Mouse (Mus musculus): ENCODE measurements around the gene Gtf2h1.
"Not testable (repeated sequence)": the region's sequence is repeated elsewhere in the genome, so short reads cannot be mapped to it uniquely, and the experiment has no call there.

Gtf2h1 gene

DNA sequence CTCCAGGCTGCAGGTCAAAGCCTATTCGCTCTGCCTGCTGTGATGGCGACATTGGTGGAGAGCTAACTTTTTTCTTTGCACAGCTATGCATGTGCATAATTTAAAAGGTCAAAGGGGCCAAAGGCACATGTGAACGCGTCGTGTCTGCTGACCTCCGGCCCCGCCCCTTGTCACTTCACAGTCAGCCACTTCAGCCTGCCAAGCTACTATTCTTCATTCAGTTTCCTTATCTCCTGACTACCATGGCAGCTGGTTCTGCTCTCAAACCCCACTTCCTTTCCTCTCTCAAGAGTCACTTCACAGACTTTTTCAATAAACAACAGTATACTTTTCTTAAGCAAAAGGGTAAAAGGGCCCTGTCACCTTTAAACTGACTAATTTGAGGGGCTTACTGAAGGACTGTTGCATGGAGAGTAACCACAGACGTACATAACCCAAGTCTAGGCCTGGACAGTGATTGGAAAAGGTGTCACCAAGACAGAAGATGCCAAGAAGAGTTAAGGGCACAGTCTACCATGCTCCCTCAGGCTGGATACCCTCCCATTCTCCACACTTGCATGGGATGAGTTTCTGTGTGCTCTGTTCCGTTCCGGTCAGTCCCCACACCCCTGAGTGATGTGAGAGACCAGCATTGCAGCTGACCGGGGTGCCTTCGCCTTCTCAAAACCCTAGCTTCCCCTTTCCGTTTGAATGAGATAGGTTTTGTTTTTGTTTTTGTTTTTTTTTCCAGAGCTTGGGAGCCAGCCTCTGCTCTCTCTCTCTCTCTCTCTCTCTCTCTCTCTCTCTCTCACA, 35.1 kb downstream of the Gtf2h1 start:
- DNase-seq (ENCODE audit: low read depth, low spot score): no peak

DNA sequence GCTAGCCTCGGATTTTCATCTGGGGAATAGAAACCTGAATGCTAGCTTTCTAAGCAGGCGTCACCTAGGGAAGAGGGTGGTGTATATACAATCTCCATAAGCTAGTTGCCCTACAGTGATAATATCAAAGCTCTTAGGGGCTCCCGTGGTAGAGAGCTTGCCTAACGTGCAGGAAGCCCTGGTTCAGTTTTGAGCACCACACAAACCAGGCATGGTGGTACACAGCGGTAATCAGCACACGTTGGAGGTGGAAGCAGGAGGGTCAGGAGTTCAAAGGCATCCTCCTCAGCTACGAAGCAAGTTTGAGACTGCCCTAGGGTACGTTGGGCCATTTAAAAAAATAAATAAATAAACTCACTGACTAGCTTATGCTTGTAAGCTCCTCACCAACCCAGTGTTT, 35.8 kb downstream of the Gtf2h1 start:
- no peak for DNase-seq (ENCODE audit: low read depth, low spot score)

DNA sequence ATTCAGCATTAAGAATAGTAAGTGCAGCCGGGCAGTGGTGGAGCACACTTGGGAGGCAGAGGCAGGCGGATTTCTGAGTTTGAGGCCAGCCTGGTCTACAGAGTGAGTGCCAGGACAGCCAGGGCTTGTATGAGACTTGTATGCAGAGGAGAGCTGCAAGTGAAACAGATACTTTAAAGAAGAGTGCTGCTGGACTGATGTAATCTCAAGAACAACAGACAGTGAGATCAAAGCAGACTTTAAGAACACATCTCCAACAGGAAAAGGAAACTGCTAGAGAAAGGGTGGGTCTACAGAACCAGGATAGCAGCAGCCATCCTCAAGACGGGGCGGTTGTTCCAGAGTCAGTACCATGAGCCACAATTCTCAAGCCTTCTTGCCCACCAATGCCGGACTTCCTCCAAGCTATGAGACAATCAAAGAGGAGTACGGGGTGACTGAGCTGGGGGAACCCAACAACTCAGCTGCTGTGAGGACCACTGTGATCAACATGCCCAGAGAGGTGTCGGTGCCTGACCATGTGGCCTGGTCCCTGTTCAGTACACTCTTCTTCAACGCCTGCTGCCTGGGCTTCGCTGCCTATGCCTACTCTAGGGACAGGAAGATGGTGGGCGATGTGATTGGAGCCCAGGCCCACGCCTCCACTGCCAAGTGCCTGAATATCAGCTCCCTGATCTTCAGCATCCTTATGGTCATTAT, 36.4 kb downstream of the Gtf2h1 start:
- not testable (repeated sequence) for DNase-seq (ENCODE audit: low read depth, low spot score)

DNA sequence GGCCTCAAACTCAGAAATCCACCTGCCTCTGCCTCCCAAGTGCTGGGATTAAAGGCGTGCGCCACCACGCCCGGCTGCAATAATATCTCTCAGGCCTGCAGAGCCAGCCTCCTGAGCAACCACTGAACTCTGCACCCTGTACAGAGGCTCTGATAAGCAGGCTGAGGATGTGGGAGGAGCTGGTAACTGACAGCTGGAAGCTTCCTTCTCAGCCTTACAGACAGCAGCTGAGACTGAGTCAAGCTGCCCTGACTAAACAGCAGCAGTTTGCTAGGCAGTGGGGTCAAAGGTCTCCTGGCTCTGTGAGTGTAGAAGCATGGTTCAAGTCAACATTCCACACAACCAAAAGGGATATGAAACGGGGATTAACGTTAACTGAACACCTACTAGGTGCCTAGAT, 37.4 kb downstream of the Gtf2h1 start:
- no peak for DNase-seq (ENCODE audit: low read depth, low spot score)

DNA sequence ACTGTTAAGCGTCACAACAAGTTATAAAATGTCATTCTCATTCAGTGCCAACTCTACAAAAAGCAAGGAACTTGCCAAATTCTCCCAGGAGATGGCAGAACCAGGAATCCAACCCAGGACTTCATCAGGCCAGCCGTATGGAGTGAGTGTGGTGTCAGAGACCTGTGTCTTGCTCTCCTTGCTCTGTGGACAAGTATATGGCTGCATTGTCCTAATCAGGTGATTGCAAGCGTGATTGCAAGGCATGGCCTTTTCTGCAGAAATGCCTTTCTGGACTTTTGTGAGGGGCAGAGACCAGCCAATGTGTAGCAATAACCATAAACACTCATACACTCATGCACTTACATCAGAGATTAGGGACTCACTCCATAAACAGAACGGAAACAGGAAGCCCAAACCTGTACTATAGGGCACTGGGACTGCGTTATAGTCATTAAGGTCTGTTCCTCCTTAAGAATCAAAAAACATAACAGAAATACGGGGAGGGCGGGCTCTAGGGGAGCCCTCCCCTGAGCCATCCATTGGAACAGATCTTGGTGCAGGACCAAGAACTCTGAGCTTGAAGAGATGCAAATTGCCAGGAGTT, 37.9 kb downstream of the Gtf2h1 start:
- no peak for DNase-seq (ENCODE audit: low read depth, low spot score)

DNA sequence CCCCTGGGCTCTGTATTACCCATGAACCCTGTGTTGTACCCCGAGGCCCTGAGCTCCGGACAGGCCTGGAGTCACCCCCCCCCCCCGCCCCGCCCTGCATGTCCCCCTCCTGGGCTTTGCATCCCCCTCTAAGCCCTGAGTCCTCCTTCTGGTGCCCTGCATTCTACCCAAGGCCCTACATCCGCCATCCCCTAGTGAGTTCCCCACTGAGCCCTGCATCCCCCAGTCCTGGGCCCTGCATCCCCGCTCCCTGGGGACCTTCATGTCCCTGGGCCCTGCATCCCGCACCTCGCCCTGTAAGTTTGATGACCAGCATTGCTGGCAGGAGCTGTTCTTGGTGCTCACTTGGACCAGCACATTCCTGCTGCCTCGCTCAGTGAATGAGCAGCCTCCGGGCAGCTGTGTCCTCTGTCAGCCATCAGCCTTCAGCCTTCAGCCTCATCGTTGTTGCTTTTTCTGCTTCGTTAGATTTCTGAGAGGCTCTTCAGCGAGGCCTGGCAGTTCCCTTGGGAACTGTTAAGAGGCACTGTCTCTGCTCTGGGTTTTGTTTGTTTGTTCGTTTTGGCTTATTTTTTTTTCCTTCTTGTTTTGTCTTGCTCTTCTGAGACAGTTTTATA, 39.2 kb downstream of the Gtf2h1 start:
- DNase-seq (ENCODE audit: low read depth, low spot score): no peak

DNA sequence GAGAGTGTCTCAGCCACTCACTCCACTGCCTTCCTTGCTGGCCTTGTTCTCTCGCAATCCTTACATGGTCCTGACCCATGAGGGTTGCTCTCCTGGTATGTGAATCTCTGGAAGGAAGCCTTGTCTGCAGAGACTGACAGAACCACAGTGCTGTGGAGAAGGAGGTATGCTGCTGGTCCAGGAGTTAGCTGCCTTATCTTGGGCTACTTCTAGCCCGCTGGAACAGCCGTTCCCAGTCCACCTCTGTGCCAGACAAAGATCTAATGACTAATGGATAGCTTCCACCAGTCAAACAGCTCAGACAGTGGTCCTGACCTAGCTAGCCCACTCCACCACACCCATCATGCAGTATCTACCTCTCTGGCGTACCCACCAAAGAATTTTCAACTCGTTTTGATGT, 40.5 kb downstream of the Gtf2h1 start:
- no peak for DNase-seq (ENCODE audit: low read depth, low spot score)

DNA sequence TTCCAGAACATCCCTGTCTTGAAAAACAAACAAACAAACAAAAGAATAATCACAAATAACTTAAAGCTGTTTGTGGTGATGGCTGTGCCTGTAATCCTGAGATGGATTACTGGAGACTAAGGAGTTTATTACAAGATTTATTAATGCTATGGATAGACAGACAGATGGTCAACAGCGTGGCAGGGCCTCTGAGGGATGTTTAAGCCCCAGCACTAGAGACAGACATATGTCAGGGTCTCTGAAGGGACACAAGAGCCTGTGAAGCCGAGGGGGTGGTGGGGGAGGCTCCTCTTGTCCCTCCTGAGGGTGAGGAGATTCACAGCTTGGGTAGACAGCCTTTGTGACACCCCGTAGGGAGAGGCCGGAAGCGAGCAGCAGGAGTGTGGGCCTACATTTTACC, 41.2 kb downstream of the Gtf2h1 start:
- DNase-seq (ENCODE audit: low read depth, low spot score): no peak

DNA sequence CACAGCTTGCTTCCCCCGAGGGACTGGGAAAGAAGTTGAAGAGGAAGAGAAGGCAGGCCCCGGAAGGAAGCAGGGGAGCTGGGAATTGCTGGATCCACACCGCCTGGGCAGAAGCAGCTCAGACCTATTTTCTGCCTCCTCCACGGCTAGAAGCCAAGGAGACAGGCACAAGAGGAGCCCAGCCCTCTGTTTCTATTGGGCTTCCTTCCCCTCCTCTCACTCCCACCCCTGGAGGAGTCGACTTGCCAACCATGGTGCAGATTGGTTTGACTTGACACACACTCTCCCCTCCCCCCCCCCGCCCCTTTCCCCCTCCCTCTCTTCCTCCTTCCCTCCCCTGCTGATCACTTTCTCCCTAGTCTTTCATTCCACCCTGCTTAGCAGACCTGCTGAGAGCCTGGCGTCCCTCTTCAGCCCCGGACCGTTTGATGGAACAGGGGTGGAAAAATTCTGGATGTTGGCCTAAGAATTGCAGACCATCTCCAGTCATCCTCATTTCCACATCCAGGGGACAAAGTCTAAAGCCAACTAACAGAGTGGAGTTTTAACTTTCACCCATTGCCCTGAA, 42.3 kb downstream of the Gtf2h1 start:
- DNase-seq (ENCODE audit: low read depth, low spot score): no peak

DNA sequence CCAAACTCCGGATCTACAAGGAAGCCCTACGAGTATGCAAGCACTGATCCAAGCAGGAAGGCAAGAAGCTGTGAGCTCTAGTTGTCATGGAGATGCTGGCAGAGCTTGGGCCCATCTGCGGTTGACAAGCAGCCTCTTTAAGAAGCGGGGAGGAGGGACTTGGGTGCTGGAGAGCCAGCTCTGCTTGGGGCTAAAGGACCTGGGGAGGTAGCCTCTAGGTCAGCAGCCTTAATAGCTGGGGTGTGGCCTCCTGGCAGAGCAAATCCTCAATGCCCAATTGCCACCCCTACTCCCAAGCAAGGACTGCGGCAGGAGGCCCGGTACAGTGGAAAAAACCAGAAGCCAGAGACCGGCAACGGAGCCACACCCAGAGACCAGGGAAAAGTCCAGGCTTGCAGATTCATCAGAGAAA, 43.0 kb downstream of the Gtf2h1 start:
- no peak for DNase-seq (ENCODE audit: low read depth, low spot score)

DNA sequence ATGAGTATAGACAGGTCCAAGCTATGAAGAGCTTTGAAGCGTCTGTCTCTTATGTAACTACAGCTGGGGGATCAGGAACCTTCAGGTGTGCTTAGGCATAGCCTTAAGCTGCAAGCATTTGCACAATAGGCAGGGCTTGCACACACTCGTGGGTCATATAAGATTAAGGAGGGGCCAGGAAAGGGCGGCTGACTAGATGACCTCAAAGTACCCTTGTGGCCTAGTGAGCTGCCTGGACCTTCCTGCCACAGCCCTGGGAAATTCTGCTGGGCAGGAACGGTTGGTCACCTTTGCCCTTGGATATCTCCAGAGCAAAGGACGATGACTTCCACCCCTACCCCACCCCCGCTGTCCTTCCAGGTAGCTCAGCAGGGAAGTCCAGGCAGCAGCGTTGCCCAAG, 43.5 kb downstream of the Gtf2h1 start:
- no peak for DNase-seq (ENCODE audit: low read depth, low spot score)

DNA sequence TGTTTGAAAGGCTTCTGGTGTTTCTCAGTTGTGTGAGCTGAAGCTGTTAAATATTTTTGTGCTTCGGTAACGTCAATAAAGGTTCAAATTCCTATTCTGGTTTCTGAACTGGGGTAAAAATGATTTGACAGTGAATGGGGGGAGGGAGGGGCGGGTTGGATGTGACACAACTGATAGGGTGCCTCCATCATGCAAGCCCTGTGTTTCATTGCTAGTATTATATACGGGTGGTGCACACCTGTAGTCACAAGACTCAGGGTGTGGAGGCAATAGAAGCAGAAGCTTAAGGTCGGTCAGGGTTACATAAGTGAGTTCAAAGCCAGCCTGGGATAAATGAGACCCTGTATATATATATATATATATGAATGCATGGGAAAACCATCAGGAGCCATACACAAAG, 44.0 kb downstream of the Gtf2h1 start:
- no peak for DNase-seq (ENCODE audit: low read depth, low spot score)

DNA sequence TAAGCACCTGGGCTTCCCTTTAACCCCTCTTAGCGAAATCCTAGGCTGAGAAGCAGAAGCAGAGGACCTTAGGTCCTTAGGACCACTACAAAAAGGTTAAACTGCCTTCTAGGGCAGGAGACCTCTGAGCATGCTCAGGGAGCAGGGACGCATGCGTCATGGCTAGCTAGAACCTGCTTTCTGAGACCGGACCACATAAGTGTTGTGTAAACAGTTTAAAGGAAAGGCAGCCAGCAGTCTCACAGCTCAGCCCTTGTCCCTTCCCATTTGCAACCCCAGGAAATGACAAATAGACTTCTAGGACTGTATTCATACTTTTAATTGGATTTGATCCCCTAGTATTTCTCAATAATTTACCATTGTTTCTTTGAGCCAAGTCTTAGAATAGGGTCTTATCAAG, 44.4 kb downstream of the Gtf2h1 start:
- DNase-seq (ENCODE audit: low read depth, low spot score): no peak

DNA sequence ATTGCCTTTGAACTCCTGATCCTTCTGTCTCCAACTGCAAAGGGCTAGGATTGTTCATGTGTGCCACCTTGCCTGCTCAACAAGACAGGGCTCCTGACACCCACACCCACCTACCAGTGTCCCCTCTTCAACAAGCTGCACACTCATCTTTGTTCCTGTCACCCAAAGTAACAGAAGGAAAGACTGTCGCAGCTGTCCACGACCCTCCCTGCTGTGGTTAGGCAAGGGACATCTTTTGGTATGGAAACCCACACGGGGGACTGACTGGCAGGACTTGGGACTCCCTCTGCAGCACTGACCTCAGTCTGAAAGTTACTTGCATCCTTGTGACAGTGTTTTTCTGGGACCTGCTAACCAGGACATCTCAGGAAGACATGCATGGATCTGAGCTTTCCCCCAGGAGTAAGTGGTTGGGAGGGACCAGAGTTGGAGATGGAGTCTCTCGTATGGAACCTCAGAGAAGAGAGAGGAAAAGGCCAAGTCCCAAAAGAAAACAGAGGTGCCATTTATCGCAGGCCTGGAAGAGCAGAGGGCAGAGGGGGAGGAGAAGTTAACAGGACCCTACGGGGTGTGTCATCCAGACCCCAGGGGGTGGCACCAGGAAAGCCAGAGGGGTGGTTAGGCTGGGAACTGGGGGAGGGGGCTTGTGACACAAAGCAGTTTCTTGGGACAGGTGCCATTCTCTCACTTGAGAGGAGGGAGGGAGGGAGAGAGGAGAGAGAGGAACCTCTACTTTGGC, 45.1 kb downstream of the Gtf2h1 start, which contains the start of gene Ldha:
Gene Ldha, plus strand, starts transcription at position 689 of the 739 bp plus-strand sequence.
- no peak for DNase-seq (ENCODE audit: low read depth, low spot score)

DNA sequence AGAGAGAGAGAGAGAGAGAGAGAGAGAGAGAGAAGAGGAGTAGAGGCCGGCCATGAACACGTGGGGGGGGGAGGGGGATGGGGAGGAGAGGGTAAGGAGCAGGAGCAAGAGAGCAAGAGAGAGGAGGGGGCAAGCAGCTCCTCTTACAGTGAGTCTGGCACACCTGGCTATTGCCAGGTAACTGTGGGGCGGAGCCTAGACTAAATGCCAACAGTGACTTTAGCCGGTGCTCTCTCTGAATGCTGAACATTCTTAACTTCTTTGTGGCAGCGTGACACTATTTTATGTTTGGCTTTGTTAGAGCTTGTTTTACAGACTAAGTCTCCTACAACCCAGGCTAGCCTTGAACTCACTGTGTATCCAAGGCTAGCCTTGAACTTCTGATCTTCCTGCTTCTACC, 46.4 kb downstream of the Gtf2h1 start:
- no peak for DNase-seq (ENCODE audit: low read depth, low spot score)

DNA sequence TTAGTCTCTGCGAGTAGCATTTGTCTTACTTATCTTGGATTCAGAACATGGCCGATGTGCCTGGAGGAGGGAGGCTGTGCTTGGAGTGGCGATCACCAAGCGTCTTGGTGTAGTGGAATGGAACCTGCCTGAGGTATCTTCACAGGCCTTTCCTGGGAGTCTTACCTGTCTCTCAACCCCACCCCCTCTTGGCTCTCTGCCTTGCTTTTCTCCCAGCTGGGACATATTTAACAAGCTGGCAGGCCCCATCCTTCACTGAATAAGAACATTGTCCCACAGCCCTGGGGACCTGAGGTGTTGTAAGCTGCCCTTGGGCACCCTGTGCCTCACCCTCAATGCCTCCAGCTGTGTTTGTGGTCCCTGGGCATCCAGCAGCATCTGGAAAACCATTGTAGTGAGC, 47.7 kb downstream of the Gtf2h1 start:
- DNase-seq (ENCODE audit: low read depth, low spot score): no peak

DNA sequence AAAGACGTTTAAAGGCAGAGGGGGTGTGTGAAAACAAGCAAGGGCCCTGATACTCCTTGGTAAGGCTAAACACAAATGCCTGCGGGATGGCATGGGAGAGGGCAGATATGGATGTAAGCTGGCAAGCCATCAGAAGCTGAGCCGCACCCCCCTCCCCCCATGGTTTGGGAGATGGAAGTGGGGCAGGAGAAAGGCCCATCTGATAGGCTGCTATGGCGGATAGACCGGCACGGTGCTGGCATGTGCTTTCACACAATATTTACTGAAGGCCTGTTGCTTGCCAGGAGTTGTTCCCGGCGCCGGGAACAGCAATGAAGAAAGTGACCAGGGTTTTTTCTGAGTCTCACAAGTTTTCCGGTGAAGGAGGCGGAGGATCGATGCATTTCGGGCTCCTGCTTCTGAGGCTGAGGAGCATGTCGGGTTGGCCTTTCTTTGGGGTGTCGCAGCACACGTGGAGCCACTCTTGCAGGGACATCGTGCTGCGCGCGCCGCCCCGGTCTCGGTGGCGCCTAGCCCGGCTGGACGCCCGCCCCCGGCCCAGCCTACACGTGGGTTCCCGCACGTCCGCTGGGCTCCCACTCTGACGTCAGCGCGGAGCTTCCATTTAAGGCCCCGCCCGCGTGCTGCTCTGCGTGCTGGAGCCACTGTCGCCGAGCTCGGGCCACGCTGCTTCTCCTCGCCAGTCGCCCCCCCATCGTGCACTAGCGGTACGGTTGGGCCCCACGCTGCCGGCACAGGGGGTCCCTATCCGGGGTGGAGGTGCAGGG, 49.5 kb downstream of the Gtf2h1 start:
- peak; percentile 91 for DNase-seq (ENCODE audit: low read depth, low spot score)

DNA sequence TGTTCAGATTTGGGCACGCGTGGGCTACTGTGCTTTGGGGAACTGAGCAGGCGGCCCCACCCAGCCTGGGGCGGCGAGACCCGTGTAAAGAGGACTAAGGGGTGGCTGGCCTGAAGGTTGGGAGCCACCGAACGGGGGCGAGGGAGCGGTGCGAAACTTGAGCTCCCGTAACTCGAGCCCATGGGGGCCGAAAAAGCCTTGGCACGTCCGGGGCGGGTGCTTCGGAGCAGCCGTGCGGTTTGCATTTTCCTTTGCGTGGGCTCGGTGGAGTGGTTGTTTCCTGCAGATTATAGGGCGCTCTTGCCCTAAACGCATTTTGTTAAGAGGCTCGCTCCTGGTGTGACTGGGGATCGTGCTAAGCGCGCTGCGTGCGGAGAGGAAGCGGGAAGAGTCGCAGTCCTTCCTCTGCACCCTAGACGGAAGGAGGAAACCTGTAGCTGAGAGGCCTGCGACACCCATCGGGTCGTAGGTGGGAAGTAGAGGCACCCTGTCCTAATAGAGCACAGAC, 50.1 kb downstream of the Gtf2h1 start:
- DNase-seq (ENCODE audit: low read depth, low spot score): no peak

DNA sequence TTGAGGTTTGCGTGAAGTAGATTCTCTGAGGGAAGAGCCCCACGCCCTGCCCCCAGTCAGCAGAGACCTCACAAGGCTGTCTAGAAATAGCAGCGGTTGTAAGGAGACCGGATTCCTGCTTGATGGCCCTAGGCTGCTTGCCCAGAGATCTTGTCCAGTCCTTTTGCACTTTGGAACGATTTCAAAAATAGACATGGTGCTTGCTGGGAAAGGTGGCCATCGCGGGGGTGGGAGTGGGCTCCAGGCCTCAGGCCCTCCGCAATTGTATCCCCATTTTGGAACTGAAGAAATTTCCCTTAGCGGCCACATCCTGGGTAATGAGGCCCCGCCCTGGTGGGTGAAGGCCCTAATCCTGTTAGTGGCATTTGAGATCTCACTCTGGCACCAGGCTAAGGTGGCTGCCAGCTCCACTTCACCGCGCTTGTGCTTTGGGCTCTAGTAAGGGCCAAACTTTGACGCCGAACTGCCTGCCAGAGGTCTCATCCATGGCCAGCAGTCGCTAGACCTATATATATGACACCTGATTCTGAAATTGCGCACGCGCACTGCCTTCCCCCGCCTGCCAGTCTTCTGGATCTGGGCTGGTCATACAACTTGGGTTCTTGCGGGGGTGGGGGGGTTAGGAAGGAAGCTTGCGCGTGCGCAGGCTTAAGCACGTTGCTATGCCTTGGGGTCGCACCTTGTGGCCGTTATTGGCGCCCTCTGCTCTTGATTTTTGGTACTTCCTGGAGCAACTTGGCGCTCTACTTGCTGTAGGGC, 50.8 kb downstream of the Gtf2h1 start:
- DNase-seq (ENCODE audit: low read depth, low spot score): peak; percentile 64

DNA sequence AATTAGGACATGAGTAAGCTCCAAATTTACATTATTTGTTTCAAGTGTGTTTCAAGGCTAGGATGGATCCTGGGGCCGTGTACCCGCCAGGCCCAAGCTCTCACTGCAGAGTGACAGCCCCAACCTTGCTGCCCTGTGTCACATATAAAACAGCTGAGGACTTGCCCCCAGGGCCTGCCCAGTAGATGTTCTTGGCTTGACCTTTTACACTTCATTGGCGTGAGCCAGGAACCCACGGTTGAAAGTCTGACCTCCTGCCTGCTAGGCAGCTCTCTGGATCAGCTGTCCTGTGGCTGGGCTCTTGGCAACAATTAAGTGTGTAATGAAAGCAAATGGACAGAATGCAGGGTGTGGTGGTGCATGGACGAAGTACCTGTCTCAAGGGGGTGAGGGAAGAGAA, 53.4 kb downstream of the Gtf2h1 start:
- no peak for DNase-seq (ENCODE audit: low read depth, low spot score)
